Mouse (Mus musculus) heart, postnatal 0 days (tissue): ENCODE measurements at regions not wholly inside any gene's neighbourhood (a gene's known extent, or its start where the extent isn't known, plus 50 kb on each side); places are given as distances from the start of the nearest gene placed in this dataset.

ENCODE experiments used
- ATAC-seq: fragments of 200-750 bp; cut with Nextera tagmentation; 2 replicates; pipeline ENCODE4 v1.8.0; 2017; ENCODE audit warnings: low read depth, moderate number of reproducible peaks, moderate library complexity; ENCODE audit not compliant: insufficient read depth
- DNase-seq: peaks from one replicate; pipeline ENCODE4 v3.0.0-alpha.2; 2016; ENCODE audit warnings: low spot score
- H3K27ac ChIP-seq: fragments of 300-500 bp; sonication (generic); 2 replicates; pipeline ENCODE4 v1.5.1; 2014; ENCODE audit warnings: low read depth, mild to moderate bottlenecking
- H3K27me3 ChIP-seq: fragments of 300-500 bp; sonication (generic); 2 replicates; pipeline ENCODE4 v1.6.1; 2014; ENCODE audit warnings: low read length, mixed read lengths; ENCODE audit not compliant: control insufficient read depth, insufficient read depth
- H3K36me3 ChIP-seq: fragments of 300-500 bp; sonication (generic); replicated peaks from 2 replicates; pipeline ENCODE4 v1.6.1; 2014; ENCODE audit warnings: low read length, mixed read lengths; ENCODE audit not compliant: control insufficient read depth, insufficient read depth
- H3K4me1 ChIP-seq: fragments of 300-500 bp; sonication (generic); 2 replicates; pipeline ENCODE4 v1.6.1; 2014; ENCODE audit warnings: antibody characterized with exemption; ENCODE audit not compliant: control insufficient read depth, insufficient read depth
- H3K4me2 ChIP-seq: fragments of 300-500 bp; sonication (generic); 2 replicates; pipeline ENCODE4 v1.6.1; 2014; ENCODE audit warnings: low read depth, mild to moderate bottlenecking, low read length, moderate library complexity
- H3K4me3 ChIP-seq: fragments of 300-500 bp; sonication (generic); 2 replicates; pipeline ENCODE4 v1.5.1; 2014; ENCODE audit warnings: low read depth, low read length
- H3K9ac ChIP-seq: fragments of 300-500 bp; sonication (generic); replicated peaks from 2 replicates; pipeline ENCODE4 v1.6.1; 2014; ENCODE audit warnings: low read depth, low read length, mixed read lengths
- H3K9me3 ChIP-seq: fragments of 300-500 bp; sonication (generic); replicated peaks from 2 replicates; pipeline ENCODE4 v1.6.1; 2016; ENCODE audit warnings: low read length; ENCODE audit not compliant: control insufficient read depth
- CTCF ChIP-seq: IDR thresholded peaks from 2 replicates; pipeline ENCODE4 v1.5.1; 2016; ENCODE audit warnings: antibody characterized with exemption, control low read depth, low read depth
- EP300 ChIP-seq: IDR thresholded peaks from 2 replicates; pipeline ENCODE4 v1.6.1; 2016; ENCODE audit warnings: antibody characterized with exemption, low read depth
- WGBS: fragments of 180-500 bp; shearing (Covaris S2); extraction: QIAGEN DNeasy Blood & Tissue Kit; methylation state at CpG from one replicate; pipeline ENCODE4 v1.1.7; 2014; 5-methylcytosine and 5-hydroxymethylcytosine counted together

GRCm38 (mm10) chr5:64489656-64490444 lies 313.3 kb upstream of the Klf3 start:
- Histone ChIP-seq H3K36me3 (no peaks in the 10 kb centered on the region), H3K9me3 (no peaks in the 10 kb centered on the region), H3K27me3 (no peaks in the 10 kb centered on the region), H3K4me1 (no peaks in the 10 kb centered on the region), H3K4me2 (no peak overlapping the region), H3K4me3 (no peak overlapping the region), H3K9ac (no peak overlapping the region), H3K27ac (no peak overlapping the region)
- DNase-seq (no peak), ATAC-seq (no peak)
- TF ChIP-seq CTCF (no peak), EP300 (no peak)
- 91% methylated on average over 4 of the region's 4 CpGs for WGBS

- no peaks in the 10 kb centered on the region for H3K27me3 ChIP-seq
- H3K4me2 ChIP-seq: no peak overlapping the region
- no peak for DNase-seq
- H3K9ac ChIP-seq: no peak overlapping the region
- no peak for ATAC-seq
- no peaks in the 10 kb centered on the region for H3K4me1 ChIP-seq
- WGBS: 56% methylated on average over 5 of the region's 5 CpGs
- H3K27ac ChIP-seq: no peak overlapping the region
- H3K4me3 ChIP-seq: no peak overlapping the region
- H3K36me3 ChIP-seq: no peaks in the 10 kb centered on the region
- no peaks in the 10 kb centered on the region for H3K9me3 ChIP-seq
- no peak for TF ChIP-seq EP300
- no peak for TF ChIP-seq CTCF
Measured at GRCm38 (mm10) chr5:64490445-64490950, 312.7 kb upstream of the Klf3 start.

- Histone ChIP-seq H3K4me3 (no peak overlapping the region), H3K4me1 (no peaks in the 10 kb centered on the region), H3K9ac (no peak overlapping the region), H3K4me2 (no peak overlapping the region), H3K36me3 (no peaks in the 10 kb centered on the region), H3K9me3 (no peaks in the 10 kb centered on the region), H3K27me3 (no peaks in the 10 kb centered on the region), H3K27ac (no peak overlapping the region)
- TF ChIP-seq EP300 (no peak), CTCF (no peak)
- 69% methylated on average over 4 of the region's 4 CpGs for WGBS
- ATAC-seq (no peak), DNase-seq (no peak)
Measured at GRCm38 (mm10) chr5:64494429-64494828, 308.8 kb upstream of the Klf3 start.

GRCm38 (mm10) chr5:64496853-64497252 lies 306.3 kb upstream of the Klf3 start:
- no peak overlapping the region for H3K4me3 ChIP-seq
- DNase-seq (no peak), ATAC-seq (no peak)
- H3K36me3 ChIP-seq: no peaks in the 10 kb centered on the region
- H3K9me3 ChIP-seq: no peaks in the 10 kb centered on the region
- no peak overlapping the region for H3K4me2 ChIP-seq
- 91% methylated on average over 4 of the region's 4 CpGs for WGBS
- no peak overlapping the region for H3K9ac ChIP-seq
- no peak for TF ChIP-seq CTCF
- TF ChIP-seq EP300: no peak
- peaks cover 4% of the 10 kb centered on the region; the same call in 1 of the 2 replicates for H3K4me1 ChIP-seq
- H3K27me3 ChIP-seq: no peaks in the 10 kb centered on the region
- H3K27ac ChIP-seq: no peak overlapping the region; the same call in 1 of the 2 replicates

GRCm38 (mm10) chr5:64498431-64498830 lies 304.8 kb upstream of the Klf3 start:
- H3K36me3 ChIP-seq: no peaks in the 10 kb centered on the region
- no peak overlapping the region for H3K4me2 ChIP-seq
- no peak overlapping the region for H3K27ac ChIP-seq
- ATAC-seq: no peak
- no peak overlapping the region for H3K4me3 ChIP-seq
- H3K27me3 ChIP-seq: no peaks in the 10 kb centered on the region
- H3K4me1 ChIP-seq: peaks cover 4% of the 10 kb centered on the region; the same call in 1 of the 2 replicates
- TF ChIP-seq CTCF: no peak
- TF ChIP-seq EP300: no peak
- no peak for DNase-seq
- H3K9ac ChIP-seq: no peak overlapping the region
- WGBS: 82% methylated on average over 5 of the region's 5 CpGs
- no peaks in the 10 kb centered on the region for H3K9me3 ChIP-seq
